Mouse (Mus musculus) T-helper 1 cell (primary cell): ENCODE measurements around the gene Gpatch4.

Experiments
- in situ Hi-C: fragments of 300-600 bp; cut with MboI, MseI; formaldehyde crosslinking; loops from one replicate; pipeline ENCODE4 v1.15.1; 2025; ENCODE audit warnings: high pct_unique_total_duplicates

Gene Gpatch4

GRCm38 (mm10) chr3:88042661-88043421 is at the start of gene Gpatch4:
Gpatch4 (plus strand) TSS chr3:88043108.
- in situ Hi-C loops = no loop called here

DNA sequence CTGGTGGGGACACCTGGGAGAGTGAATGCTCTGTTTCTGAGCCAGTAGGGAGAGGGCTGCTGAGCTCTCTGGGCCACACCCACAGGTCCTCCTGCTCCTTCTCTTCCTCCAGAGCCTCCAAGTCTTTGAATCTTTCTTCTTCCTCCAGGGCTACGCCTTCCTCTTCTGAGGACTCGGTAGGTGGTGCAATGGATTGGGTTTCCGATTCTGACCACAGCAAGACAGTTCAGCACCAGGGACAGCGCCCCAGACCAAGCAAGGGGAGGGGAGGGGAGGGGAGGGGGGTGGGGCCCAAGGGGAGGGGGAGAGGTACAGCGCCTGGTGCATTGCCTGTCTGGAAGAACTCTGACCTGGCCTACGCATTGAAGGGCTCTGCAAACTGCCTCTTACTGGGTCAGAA is 49.5 kb upstream of the Gpatch4 start:
- in situ Hi-C loops = no loop called here

GRCm38 (mm10) chr3:87995331-87995730 is 47.6 kb upstream of the Gpatch4 start:
- in situ Hi-C loops = no loop called here

DNA sequence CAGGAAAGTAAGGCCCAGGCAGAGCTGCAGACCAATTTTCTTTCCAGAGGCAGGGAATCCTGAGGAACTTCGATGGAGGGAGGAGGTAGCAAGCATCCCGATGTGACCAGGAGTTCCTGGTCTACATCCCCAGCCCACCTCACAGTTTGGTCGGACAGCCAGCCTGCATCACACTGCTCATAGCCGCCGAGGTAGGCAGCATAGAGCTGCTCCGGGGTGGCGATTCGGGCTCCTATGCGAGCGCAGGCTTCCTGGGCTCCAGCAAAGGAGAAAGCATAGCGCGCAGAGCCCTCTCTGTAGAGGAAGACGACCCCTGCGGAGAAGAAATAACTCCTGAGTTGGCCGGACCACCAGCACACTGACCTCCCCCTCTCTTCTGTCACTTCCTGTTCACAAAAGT is 46.5 kb upstream of the Gpatch4 start:
- in situ Hi-C loops = no loop called here

DNA sequence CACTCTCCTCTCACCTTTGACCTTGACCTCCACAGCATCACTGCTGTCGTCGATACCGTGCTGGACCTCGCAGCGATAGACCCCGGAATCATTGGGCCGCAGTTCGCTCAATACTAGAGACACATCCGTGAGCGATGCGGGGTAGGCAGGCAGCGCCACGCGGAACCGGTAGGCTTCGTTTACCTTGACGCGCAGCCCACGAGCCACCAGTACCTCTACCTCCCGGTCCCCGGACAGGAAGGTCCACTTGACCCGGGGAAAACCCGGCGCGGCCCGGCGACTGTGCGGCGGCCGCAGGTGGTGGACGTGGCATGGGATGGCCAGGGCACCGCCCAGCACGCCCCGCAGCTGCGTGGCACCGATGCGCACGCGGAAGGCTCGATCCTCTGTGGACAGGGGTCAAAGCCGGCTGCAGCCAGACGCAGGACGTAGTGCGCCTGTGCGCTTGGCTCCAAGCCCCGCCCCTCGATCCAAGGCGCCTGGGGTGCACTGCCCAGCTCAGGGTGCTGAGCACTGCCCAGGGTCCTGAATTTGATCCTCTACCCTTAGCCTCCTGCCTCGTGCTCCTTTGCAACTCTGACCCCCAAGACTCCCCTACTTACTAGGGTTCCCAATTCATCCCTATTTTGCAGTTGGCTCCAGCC is 45.8 kb upstream of the Gpatch4 start:
- in situ Hi-C loops = no loop called here

DNA sequence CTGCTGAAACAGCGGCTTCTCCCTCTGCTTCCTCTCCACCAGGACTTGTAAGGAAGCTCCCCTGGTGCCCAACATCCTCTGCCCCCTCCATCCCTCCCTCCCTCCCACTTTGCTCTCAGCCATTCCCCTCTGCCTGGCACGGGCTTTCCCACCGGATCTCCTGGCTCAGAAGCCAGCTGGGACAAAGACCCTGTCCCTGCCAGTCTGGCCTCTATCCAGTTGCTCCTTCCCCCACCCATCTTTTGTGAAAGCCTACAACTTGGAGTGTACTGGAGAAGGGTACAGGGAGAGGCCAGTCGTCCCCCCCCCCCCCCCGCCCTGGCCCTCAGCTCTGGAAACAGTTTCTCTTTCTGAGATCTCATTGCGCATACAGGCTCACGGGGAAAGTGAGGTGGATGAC is 44.2 kb upstream of the Gpatch4 start:
- in situ Hi-C loops = no loop called here

GRCm38 (mm10) chr3:87999243-87999895 is 43.5 kb upstream of the Gpatch4 start:
- in situ Hi-C loops = no loop called here

DNA sequence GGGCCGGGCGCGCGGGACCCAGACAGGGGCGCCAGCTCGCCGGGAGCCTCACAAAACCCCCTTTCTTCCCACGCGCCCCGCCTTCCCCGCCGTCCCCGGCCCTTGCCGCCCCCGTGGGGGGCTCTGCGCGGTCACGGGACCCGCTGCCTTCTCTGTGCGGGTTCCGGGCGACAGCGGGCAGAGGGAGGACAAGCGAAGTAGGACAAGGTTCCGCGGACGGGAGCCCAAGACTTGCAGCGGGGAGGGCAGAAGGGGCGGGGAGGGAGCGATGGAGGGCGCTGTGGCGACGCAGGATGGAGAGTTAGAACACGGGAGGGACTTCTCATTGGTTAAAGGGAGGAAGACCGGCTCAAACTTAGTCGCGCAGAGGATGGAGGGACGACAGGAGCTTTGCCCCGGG is 42.7 kb upstream of the Gpatch4 start, which contains the start of gene Bcan:
Gene Bcan (minus strand): TSS at position 50 of the 400 bp plus-strand sequence.
- in situ Hi-C loops = loop anchor here (5.0 kb wide), 1 partner anchor 72 kb away; no protein-coding TSS in a partner anchor

DNA sequence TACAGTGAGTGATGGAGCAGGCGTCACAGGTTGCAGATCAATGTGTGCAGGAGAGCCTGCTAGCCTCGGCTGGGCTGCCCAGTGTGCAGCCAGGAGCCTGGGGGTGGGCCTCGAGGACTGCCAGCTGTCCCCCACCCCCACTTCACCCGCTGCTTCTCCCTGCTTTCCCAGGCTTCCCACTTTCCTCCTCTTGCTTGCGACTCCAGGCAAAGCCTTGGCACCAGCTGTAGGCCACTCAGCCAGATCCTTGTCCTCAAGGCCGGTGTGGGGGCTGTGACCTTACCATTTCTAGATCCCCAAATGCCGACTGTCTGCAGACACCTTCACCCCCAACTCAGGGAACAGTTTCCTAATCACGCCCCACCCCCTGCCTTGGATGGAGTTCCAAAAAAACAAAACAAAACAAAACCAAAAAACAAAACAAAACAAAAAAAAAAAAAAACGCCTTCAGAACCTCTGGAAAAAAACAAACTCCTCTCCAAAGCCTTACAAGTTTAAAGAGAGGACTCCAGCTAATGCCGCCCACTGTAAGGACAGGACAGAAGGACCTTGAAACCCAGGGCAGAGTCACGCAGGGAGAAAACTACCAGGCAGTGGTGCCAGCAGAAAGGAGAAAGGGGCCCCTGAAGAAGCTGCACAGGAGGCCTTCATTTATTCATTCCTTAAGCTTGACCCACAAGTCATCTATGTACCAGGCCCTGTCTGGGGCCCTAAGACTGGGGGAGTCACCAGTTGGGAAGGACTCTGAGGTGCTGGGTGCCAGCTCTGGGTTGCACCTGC is 41.9 kb upstream of the Gpatch4 start:
- in situ Hi-C loops = loop anchor here (5.0 kb wide), 1 partner anchor 71 kb away; no protein-coding TSS in a partner anchor

GRCm38 (mm10) chr3:88002291-88002976 is 40.5 kb upstream of the Gpatch4 start:
- in situ Hi-C loops = loop anchor here (5.0 kb wide), 1 partner anchor 70 kb away; no protein-coding TSS in a partner anchor

DNA sequence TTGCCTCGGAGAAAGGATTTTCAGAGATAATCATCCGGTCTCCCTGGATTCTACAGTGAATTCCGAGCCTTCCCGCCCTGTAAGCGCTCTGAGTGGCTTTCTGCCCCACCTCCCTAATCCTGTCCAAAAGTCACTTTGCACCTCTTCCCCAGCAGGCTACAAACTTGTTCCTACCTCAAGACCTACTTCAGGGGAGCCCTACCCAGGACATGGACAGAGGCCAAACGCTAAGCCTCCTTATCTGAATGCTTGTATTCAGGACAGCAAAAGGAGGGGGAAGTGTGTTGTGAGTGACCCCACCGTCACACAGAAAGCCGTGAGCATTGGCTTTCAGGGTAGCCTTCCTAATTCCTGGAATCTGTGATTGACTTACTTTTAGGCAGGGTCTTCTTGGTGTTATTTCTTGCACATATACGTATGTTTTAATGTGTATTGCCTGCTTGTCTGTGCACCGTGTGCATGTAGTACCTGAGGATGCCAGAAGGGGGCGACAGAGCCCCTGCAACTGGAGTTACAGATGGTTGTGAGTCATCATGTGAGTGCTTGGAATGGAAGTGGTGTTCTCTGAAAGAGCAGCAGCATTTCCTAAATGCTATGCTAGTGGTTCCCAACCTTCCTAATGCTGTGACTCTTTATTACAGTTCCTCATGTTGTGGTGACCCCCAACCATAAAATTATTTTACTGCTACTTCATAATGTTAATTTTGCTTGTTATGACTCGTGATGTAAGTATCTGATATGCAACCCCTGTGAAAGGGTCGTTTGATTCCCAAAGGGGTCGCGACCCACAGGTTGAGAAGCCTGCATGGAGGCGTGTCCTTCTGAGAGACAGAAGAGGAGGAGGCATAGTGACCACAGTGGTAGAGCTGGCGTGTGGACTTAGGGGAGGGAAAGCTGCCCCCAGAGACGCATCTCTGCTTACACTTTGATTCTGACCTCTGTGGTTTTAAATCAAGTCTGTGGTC is 36.8 kb upstream of the Gpatch4 start:
- in situ Hi-C loops = no loop called here

- in situ Hi-C loops = no loop called here
Measured at GRCm38 (mm10) chr3:88010634-88011265, 32.2 kb upstream of the Gpatch4 start.

- in situ Hi-C loops = no loop called here
Measured at GRCm38 (mm10) chr3:88022322-88023191, 20.4 kb upstream of the Gpatch4 start.

GRCm38 (mm10) chr3:88023192-88024074 is 19.5 kb upstream of the Gpatch4 start:
- in situ Hi-C loops = no loop called here

DNA sequence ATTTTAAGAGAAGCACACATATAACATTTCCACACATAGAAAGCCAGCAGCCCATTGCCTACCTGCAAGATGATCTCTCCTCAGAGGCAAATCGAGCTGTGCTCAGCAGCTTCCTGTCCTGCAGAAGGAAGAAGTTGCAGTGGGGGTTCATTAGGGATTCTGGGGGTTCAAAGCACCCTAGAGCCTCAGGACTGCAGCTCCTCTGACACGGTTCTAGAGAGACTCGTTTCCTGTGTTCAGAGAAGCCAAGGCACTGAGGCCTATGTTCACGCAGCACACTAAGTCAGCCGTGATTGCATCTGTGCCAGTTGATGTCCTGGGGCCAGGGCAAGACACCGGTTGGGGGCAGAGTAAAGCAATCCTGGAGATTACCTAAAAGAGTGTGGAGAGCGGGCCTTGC is 16.1 kb upstream of the Gpatch4 start:
- in situ Hi-C loops = no loop called here

DNA sequence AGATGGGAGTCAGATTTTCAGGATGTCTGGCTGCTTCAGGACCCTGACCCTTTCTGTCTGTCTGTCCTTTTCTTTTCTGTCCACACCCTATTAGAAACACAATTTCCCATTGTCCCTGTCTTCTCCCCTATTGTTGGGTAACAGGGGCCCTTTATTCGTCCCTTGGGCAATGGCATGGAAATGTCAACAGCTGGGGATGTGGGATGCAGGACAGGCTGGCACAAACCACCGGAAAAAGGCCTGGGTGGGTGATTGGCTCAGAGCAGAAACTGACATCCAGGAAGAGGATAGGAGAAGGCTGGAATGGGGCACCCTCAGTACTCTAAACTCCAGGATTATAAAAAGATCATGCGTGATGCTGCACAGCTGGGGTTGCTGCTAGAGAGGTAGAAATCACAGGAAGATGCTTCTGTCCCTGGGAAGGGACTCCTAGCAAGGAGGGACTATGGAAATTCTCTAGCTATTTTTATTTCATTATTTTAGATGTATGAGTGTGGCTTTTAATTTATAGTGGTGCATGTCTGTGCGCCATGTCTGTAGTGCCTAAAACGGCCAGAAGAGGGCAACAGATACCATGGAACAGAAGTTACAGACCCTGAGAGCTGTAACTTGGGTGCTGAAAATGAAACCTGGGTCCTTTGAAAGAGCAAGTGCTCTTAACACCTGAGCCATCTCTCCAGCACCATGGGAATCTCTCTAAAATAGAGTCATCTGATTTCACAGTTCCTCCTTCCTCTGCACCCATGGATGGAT is 15.3 kb upstream of the Gpatch4 start, which contains the start of gene Hapln2:
Gene Hapln2 (minus strand): TSS at position 150 of the 753 bp plus-strand sequence.
- in situ Hi-C loops = no loop called here
